Mouse (Mus musculus) adrenal gland, adult (tissue): ENCODE data around the gene Irgm2.
"Not testable (repeated sequence)": the region's sequence is repeated elsewhere in the genome, so short reads cannot be mapped to it uniquely, and the experiment has no call there.

Source experiments
- DNase-seq, 2 experiments: peaks; one replicate each; pipeline ENCODE4 v3.0.0; 2022 to 2023; ENCODE audit warnings: low spot score in 1 of 2; ENCODE audit not compliant: inconsistent age in 2 of 2

The Irgm2 gene

DNA sequence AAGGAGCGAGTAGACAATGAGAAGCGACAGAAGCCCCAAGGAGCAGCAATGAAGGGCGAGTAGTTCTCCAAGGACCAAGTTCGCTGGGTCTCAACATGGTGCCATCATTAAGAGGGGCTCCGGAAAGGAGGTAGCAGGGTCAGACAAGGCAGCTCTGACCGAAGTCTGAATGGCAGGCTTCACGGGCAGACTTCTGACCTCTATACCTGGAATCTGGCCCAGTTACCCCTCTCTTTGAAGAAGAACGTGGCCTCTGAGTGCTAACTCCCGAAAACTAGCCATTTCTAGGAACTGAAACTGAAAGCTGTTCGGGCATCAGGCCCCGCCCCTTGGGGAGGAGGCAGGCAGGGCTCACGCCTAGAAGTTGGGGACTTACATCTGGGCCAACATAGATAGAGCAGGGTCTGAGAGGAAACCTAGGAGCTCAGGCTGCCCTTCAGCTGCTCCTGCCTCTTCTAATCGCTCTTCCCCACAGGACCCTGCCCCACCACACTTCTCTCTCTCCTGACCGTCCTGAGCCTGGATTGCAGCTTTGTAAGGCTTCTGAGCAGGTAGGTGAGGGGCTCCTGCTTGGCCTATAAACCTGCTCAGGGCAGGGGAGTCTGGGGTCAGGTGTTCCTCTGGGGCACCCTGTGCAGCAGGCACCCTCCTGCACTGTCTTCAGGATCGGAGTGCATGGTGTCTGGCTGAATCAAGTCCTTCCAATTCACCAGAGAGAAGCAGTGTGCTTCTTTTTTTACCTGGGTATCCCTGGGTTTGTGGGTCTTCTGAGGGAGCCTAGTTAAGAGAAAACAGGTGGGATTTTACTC is at the start of gene Irgm2, which contains the start of gene Igtp:
TSS of gene Irgm2 (plus strand) at position 390 of the 809 bp plus-strand sequence.
TSS of gene Igtp (plus strand) at position 328 of the 809 bp plus-strand sequence.
- DNase-seq: peak; percentile 85 to 97

GRCm38 (mm10) chr11:58155458-58155857 is 44.0 kb upstream of the Irgm2 start:
- peak in 1 of 2 experiments; percentile 59 for DNase-seq

DNA sequence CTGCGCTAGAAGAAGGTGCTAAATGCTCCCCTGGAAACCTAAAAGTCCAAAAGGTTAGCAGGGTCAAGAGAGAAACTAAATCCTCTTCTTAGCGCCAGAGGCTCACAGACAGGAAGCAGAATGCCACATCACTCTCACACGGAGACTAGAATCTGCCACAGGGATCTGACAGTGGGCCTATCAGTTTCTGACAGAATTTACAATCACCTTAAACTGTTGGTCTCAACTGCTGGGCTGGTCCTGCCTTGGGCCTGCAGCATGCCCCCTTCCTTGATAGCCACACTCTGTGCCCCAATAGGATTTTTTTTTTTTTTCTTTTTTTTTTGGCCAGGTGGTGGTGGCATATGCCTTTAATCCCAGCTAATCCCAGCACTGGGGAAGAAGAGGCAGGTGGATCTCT is 42.5 kb upstream of the Irgm2 start:
- no peak for DNase-seq

GRCm38 (mm10) chr11:58165072-58165471 is 34.3 kb upstream of the Irgm2 start:
- DNase-seq: no peak

- DNase-seq: no peak
These were observed 31.6 kb upstream of the Irgm2 start for GRCm38 (mm10) chr11:58167822-58168166.

DNA sequence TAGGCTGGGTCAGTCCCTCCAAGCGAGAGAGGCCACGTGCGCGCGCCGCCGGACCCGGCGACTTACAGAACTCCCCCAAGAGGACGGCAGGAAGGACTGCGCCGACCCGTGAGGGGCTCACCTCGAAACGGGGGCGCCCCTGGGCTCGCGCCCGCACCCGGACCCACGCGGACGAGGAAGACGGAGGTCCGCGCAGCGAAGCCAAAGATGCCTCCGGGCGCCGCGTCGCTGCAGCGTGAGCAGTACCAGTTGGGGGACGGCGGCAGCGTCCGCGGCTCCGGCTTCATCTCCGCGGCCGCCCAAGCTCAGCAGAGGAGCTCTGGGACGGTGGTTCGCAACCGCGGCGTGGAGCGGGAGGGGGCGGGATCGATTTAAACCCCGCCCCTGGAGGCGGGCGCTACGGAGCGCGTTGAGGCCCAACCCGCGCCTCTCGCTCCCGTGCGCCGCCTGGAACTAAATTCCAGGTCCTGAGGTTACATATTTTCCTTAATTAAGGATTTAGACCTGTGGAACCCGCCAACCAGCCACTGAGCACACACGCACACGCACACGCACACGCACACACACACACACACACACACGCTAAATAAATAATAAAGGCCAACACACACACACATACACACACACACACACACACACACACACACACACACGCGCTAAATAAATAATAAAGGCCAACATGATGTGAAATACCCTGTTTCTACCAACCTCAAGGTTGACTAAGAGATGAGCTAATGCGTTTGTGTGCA is 31.1 kb upstream of the Irgm2 start, which contains the start of gene Gemin5:
TSS of gene Gemin5 (minus strand) at position 373 of the 749 bp plus-strand sequence.
- DNase-seq: peak; percentile 88 to 95

DNA sequence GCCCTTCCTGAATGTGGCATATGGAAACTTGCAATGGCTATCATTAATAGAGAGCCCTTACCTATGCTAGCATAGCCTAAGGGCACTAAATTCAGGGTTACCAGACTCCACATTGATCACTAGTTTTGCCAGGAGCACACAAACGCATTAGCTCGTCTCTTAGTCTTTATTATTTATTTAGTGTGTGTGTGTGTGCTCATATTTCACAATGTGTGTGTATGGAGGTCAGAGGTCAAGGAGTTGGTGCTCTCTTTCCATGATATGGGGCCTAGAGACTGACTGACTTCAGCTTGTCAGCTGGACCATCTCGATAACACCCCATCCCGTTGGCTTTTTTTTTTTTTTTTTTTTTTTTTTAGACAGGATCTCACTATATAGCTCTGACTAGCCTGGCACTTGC is 29.8 kb upstream of the Irgm2 start:
- DNase-seq: no peak

GRCm38 (mm10) chr11:58171459-58172091 is 27.8 kb upstream of the Irgm2 start, which contains the start of gene Mrpl22:
Mrpl22 (plus strand) TSS chr11:58171661.
- peak; percentile 96 to 99 for DNase-seq

DNA sequence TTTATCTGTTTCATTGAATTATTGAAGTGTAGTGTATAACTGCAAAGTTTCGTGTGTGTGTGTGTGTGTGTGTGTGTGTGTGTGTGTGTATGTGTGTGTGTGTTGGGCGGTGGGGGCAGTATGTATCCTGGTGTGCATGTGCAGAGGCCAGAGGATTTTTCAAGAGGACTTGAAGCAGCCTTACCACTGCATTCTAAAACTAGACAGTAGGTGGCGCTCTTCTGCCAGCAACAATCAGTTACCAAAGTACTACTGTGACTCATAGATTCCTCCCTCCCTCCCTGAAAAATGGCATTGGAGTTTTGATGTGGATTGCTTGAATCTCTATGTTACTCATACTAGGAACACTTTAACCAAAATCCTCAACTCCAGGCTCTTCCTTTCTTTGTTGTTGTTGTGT is 19.9 kb upstream of the Irgm2 start:
- DNase-seq: peak; percentile 80 to 94

GRCm38 (mm10) chr11:58179986-58180385 is 19.4 kb upstream of the Irgm2 start:
- DNase-seq: not testable (repeated sequence)

DNA sequence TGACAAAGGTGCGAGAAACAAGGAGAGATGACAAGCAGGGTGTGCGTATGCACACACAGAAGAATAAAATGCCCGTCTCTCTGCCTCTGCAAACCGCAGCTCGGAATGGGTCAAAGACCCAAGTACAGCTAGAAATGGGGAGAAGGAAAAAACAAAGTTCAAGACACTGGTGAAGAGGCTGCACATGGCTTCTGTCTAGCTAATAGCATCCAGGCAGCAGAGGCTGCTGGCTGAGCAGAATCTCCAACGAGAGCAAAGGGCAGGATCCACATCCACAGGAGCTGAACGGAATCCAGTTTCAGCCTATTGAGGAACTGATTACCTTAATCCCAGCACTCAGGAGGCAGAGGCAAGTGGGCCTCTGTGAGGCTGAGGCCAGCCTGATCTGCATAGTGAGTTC is 18.7 kb upstream of the Irgm2 start:
- no peak for DNase-seq

- DNase-seq: peak in 1 of 2 experiments; percentile 53
These were observed 15.8 kb upstream of the Irgm2 start for GRCm38 (mm10) chr11:58183579-58183978.

DNA sequence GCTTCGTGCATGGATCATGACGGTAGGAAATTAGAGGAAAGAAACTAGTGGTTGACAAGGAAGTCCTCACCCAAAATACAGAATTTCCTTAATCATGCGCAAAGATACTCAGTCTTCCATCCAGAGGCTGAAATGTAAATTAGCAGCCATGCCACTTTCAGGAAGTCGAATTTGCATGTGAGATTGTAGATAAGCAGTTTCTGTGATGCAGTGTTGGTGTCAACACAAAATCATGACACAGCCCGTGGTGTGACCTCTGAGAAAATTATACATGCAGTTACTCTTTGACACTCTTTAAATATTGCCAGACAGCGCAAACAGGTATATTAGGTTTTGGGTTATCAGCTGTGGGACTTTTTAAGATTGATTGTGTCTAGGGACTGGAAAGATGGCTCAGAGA is 9.7 kb upstream of the Irgm2 start:
- DNase-seq: no peak

- DNase-seq: no peak
These were observed 6.1 kb upstream of the Irgm2 start for GRCm38 (mm10) chr11:58193326-58193725.

- DNase-seq: no peak
These were observed 5.4 kb upstream of the Irgm2 start for GRCm38 (mm10) chr11:58193860-58194520.

- peak in 1 of 2 experiments; percentile 42 for DNase-seq
These were observed 755 bp upstream of the Irgm2 start for GRCm38 (mm10) chr11:58198663-58199062.

DNA sequence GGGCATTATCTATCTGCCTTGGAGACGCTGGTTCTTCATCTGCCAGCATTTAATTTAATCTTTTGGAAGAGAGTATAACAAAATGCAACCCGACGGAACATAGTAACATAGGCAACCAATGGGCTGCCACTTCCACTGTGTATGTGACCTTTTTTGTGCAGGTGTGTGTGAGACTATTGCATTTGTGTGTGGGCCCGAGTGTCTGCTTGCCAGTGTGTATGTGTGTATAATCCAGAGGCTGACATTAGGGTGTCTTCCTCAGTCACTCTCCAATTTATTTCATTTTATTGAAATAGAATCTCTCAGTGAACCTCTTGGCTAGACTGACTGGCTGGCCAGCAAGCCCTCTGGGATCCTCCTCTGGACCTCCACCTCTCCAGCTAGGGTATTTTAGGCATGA is 808 bp downstream of the Irgm2 start:
- no peak for DNase-seq

DNA sequence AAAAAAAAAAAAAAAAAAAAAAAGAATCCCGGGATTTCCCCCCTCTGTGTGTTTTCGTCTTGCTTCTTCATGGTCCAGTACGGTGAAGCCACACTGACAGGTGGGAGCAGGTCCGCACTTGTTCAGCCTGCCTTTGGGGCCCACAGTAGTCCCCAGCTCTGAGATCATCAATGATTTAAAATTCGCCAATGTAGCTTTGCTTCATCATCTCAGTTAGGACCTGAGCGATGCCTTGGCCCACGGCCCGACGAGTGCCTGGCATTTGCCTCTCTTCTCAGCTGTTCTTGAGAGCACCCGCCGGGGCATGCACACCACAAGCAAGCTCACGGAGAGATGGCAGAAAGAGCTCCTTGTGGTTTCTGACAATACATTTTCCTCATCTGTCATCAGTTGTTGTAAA is 1.6 kb downstream of the Irgm2 start:
- DNase-seq: no peak

- DNase-seq: peak in 1 of 2 experiments; percentile 39
These were observed 11.0 kb downstream of the Irgm2 start for GRCm38 (mm10) chr11:58210321-58210886.

DNA sequence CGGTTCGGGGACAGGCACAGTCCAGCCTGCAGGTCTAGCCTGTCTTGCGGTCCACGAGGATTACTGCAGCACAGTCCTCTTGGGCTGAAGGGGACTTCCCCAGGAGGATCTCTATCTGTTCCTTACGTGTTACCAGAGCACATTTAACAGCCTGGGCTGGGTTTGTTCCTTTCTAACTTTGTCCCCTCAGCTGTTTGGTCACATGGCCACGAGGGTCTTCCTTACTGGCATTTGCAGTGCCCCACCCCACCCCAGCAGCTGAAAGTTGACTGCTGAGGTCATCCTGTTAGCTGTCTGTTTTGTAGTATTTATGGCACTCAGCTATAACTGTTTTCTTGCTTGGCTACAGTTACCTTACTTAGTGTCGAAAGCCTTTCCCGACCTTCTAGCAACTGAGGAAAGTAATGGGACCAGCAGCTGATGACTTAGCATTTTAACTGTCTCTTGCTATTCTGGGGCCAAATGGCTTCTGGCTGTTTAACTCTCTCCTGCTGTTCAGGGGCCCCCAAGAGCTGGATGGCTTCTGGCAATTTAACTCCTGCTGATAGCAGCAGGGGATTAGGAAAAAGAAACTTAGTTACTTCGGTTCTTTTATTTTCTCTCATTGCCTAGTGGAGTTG is 11.8 kb downstream of the Irgm2 start:
- peak in 1 of 2 experiments; percentile 47 for DNase-seq
